ENCODE assay signal across 10 mouse cellular contexts in genomic region chr19:57136228-57136627, GRCm38 (mm10).
A peak's percentile ranks its signal among the peaks of the same experiment; 100 is the strongest.
DNase-seq lines count a peak whose midpoint lies in the region; ATAC-seq and TF ChIP-seq lines count a peak whose summit lies in the region.
"Had no signal": no experiment of that assay in that cellular context is flagged by ENCODE, and none has a peak within 500 bp of the region (broad histone marks: within the 10 kb centered on the region; RNA-seq: fewer than 3 reads in every experiment).

No protein-coding gene starts in this region.

- TF ChIP-seq EP300 in liver, embryonic 14.5 days (IDR thresholded peaks at IDR 0.05; ENCODE audit: low read depth) = no peak

- H3K9me3 ChIP-seq in liver, embryonic 14.5 days (ENCODE audit: control insufficient read depth, low read length) = no peaks in the 10 kb centered on the region
- H3K9me3 ChIP-seq in neural tube, embryonic 11.5 days (ENCODE audit: control insufficient read depth, low read length) = no peaks in the 10 kb centered on the region
- H3K9me3 ChIP-seq: embryonic facial prominence, embryonic 15.5 days; liver, embryonic 15.5 days had no signal

- H3K4me2 ChIP-seq in liver, embryonic 14.5 days (ENCODE audit: low read depth) = no peak overlapping the region
- no peak overlapping the region for H3K4me2 ChIP-seq in neural tube, embryonic 11.5 days (ENCODE audit: low read depth)
- H3K4me2 ChIP-seq: embryonic facial prominence, embryonic 15.5 days; liver, embryonic 15.5 days had no signal

- TF ChIP-seq CTCF in embryonic fibroblast, embryonic 13.5 days (IDR thresholded peaks at IDR 0.05; ENCODE audit: borderline replicate concordance, insufficient read depth, low read length) = peak; percentile 55; the same call in 1 of the 2 replicates
- TF ChIP-seq CTCF in liver, embryonic 14.5 days (IDR thresholded peaks at IDR 0.05; ENCODE audit: low read depth) = peak; percentile 62

- WGBS in liver, embryonic 14.5 days (ENCODE audit: insufficient replicate concordance) = 37% methylated on average over 7 of the region's 7 CpGs
- 41% methylated on average over 7 of the region's 7 CpGs for WGBS in neural tube, embryonic 11.5 days

- H3K36me3 ChIP-seq in liver, embryonic 14.5 days (replicated peaks; ENCODE audit: control insufficient read depth, insufficient read depth, low read depth) = no peaks in the 10 kb centered on the region
- H3K36me3 ChIP-seq in neural tube, embryonic 11.5 days (ENCODE audit: control insufficient read depth, insufficient read depth, low read length) = no peaks in the 10 kb centered on the region
- H3K36me3 ChIP-seq: embryonic facial prominence, embryonic 15.5 days; liver, embryonic 15.5 days had no signal

- H3K9ac ChIP-seq in liver, embryonic 14.5 days (replicated peaks) = no peak overlapping the region
- no peak overlapping the region for H3K9ac ChIP-seq in neural tube, embryonic 11.5 days (ENCODE audit: low read length)
- H3K9ac ChIP-seq: embryonic facial prominence, embryonic 15.5 days; liver, embryonic 15.5 days had no signal

- no peak for TF ChIP-seq POLR2A in embryonic fibroblast, embryonic 13.5 days (IDR thresholded peaks at IDR 0.05; ENCODE audit: low read depth, low read length)

- peak overlapping the region; percentile 36 for H3K27ac ChIP-seq in embryonic fibroblast, embryonic 13.5 days (ENCODE audit: insufficient read depth, low read length)
- H3K27ac ChIP-seq in liver, embryonic 14.5 days = no peak overlapping the region
- no peak overlapping the region for H3K27ac ChIP-seq in neural tube, embryonic 11.5 days (ENCODE audit: low read depth, low read length)
- H3K27ac ChIP-seq: embryonic facial prominence, embryonic 15.5 days; liver, embryonic 15.5 days had no signal

- H3K4me3 ChIP-seq in embryonic fibroblast, embryonic 13.5 days (ENCODE audit: insufficient read depth, low read length) = no peak overlapping the region
- H3K4me3 ChIP-seq in liver, embryonic 14.5 days (ENCODE audit: insufficient read depth in 1 of 2, low read depth in 2 of 2, low read length in 2 of 2) = no peak overlapping the region
- no peak overlapping the region for H3K4me3 ChIP-seq in neural tube, embryonic 11.5 days (ENCODE audit: low read depth, low read length)
- H3K4me3 ChIP-seq: embryonic facial prominence, embryonic 15.5 days; liver, embryonic 15.5 days had no signal

- H3K27me3 ChIP-seq in liver, embryonic 14.5 days (ENCODE audit: control insufficient read depth, insufficient read depth, low read length) = no peaks in the 10 kb centered on the region
- H3K27me3 ChIP-seq in neural tube, embryonic 11.5 days (ENCODE audit: control insufficient read depth, insufficient read depth, low read length) = no peaks in the 10 kb centered on the region
- H3K27me3 ChIP-seq: embryonic facial prominence, embryonic 15.5 days; liver, embryonic 15.5 days had no signal

- peak; percentile 58 for DNase-seq in ovary, adult 18-20 months (ENCODE audit: low spot score)
- no peak for DNase-seq in ovary, postnatal 10 days (ENCODE audit: low spot score)
- peak; percentile 19 to 47 for DNase-seq in adrenal gland, postnatal 4 days (ENCODE audit: low spot score in 2 of 2)
- no peak for DNase-seq in liver, embryonic 14.5 days (ENCODE audit: low read depth in 3 of 3, low spot score in 3 of 3)
- peak; percentile 74 for DNase-seq in neural tube, embryonic 11.5 days (ENCODE audit: low spot score)
- peak; percentile 86 for DNase-seq in thymus, postnatal 14 days

- H3K4me1 ChIP-seq in embryonic fibroblast, embryonic 13.5 days (ENCODE audit: control insufficient read depth, insufficient read depth, low read length) = peaks cover 8% of the 10 kb centered on the region
- no peaks in the 10 kb centered on the region; a peak in 1 of 4 replicates for H3K4me1 ChIP-seq in liver, embryonic 14.5 days (replicated peaks; ENCODE audit: control insufficient read depth in 2 of 2, insufficient read depth in 2 of 2, low read length in 1 of 2)
- peaks cover 3% of the 10 kb centered on the region; the same call in 1 of the 2 replicates for H3K4me1 ChIP-seq in neural tube, embryonic 11.5 days (ENCODE audit: control insufficient read depth, insufficient read depth, low read length)
- H3K4me1 ChIP-seq: liver, embryonic 15.5 days had no signal

- ATAC-seq in hematopoietic stem cell, adult 5-6 weeks (replicated peaks in 1 of 2; ENCODE audit: insufficient read depth in 1 of 2, low FRiP score in 2 of 2, low TSS enrichment in 1 of 2, low read depth in 1 of 2, poor library complexity in 2 of 2, severe bottlenecking in 2 of 2) = peak; percentile 46 to 58; a peak in 3 of 4 replicates
- no peak for ATAC-seq in liver, embryonic 14.5 days (ENCODE audit: insufficient read depth)
- ATAC-seq in neural tube, embryonic 11.5 days (ENCODE audit: insufficient read depth, low FRiP score, low TSS enrichment) = peak; percentile 35; the same call in 1 of the 2 replicates

Comparison
In these comparisons a context has a peak if more than half of its experiments do, and no peak if none do; other contexts are left out.
1. DNase-seq: peak in ovary, adult 18-20 months (single experiment), adrenal gland, postnatal 4 days (2 of 2), neural tube, embryonic 11.5 days (single experiment) and thymus, postnatal 14 days (single experiment); none in ovary, postnatal 10 days (single experiment) and liver, embryonic 14.5 days (0 of 3).